Mouse (Mus musculus): ENCODE results near the gene Tpx2. TPM values are rescaled to one million over a fixed set of nuclear protein-coding genes. Genes with fewer than 3 reads are reported as not detected.

The Tpx2 gene
- total RNA-seq, 2 experiments from 2014 or later, result 2.6 to 3.0 TPM

DNA sequence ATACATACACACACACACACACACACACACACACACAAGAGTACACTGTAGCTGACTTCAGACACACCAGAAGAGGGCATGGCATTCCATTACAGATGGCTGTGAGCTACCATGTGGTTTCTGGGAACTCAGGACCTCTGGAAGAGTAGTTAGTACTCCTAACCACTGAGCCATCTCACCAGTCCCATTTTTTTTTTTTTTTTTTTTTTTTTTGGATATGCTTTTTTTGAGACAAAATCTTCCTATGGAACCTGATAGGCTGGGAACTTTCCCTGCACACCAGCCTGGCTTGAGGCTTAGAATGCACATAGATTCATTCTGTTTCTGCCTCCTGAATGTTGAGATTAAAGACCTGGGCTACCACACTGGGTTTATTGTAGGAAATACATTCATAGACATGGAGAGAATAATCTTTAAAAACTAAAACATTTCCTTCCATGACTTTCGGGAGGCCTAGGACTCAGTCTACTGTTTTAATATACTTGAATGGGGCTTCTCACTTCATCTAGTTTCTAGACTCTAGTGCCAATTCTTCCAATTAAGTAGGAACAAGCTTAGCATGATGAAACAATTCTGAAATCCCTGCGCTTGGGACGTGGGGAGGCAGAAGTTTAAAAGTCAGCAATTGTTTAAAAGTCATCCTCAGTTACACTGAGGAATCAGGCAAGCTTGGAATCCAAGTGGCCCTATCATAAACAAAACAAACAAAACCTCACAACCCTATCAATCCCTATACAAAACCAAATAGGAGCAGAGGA is 528 bp upstream of the Tpx2 start:
- no peak for DNase-seq (ENCODE audit: low spot score in 2 of 2)

GRCm38 (mm10) chr2:152848466-152848865 is 702 bp downstream of the Tpx2 start:
- intact Hi-C loops (cut with DNase I), result no loop called here
- no peak for DNase-seq (ENCODE audit: low spot score in 2 of 2)

More for the DNA sequence above, 528 bp upstream of the Tpx2 start:
- intact Hi-C loops (cut with DNase I), result no loop called here

GRCm38 (mm10) chr2:152859501-152859900 is 11.7 kb downstream of the Tpx2 start:
- no peak for DNase-seq (ENCODE audit: low spot score in 2 of 2)
- intact Hi-C loops (cut with DNase I), result no loop called here

- intact Hi-C loops (cut with DNase I), result no loop called here
Observed at GRCm38 (mm10) chr2:152861891-152862290, 14.1 kb downstream of the Tpx2 start.

GRCm38 (mm10) chr2:152862638-152863037 is 14.9 kb downstream of the Tpx2 start:
- DNase-seq (ENCODE audit: low spot score in 2 of 2), result no peak
- intact Hi-C loops (cut with DNase I), result no loop called here

More at GRCm38 (mm10) chr2:152861891-152862290, 14.1 kb downstream of the Tpx2 start:
- no peak for DNase-seq (ENCODE audit: low spot score in 2 of 2)

GRCm38 (mm10) chr2:152863346-152863745 is 15.6 kb downstream of the Tpx2 start:
- no peak for DNase-seq (ENCODE audit: low spot score in 2 of 2)
- intact Hi-C loops (cut with DNase I), result no loop called here

- intact Hi-C loops (cut with DNase I), result no loop called here
- DNase-seq (ENCODE audit: low spot score in 2 of 2), result no peak
Observed at GRCm38 (mm10) chr2:152878239-152878638, 30.5 kb downstream of the Tpx2 start.

- no peak for DNase-seq (ENCODE audit: low spot score in 2 of 2)
- intact Hi-C loops (cut with DNase I), result no loop called here
Observed at GRCm38 (mm10) chr2:152880898-152881297, 33.1 kb downstream of the Tpx2 start.

DNA sequence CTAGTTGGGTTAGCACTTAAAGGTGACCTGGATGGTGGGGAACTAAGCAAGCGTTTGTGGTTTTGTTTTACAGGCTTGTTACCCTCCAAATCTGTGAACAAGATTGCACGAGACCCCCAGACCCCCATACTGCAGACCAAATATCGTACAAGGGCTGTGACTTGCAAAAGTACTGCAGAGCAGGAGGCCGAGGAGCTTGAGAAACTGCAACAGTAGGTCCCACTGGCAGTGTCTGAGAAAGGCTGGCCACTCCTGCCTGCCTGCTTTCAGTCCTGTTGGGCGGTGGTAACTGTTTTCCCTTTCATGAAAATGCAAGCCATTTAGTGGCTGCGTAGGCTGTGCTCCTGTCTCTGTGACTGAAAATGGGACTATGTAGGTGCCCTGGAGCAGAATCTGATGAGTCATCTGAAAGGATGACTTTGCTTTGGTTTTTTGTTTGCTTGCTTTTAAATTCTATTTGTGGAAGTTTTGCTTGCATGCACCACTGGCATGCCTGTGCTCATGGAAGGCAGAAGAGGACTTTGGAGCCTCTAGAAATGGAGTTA is 36.4 kb downstream of the Tpx2 start:
- intact Hi-C loops (cut with DNase I), result no loop called here
- DNase-seq (ENCODE audit: low spot score in 2 of 2), result peak; percentile 51 to 52

DNA sequence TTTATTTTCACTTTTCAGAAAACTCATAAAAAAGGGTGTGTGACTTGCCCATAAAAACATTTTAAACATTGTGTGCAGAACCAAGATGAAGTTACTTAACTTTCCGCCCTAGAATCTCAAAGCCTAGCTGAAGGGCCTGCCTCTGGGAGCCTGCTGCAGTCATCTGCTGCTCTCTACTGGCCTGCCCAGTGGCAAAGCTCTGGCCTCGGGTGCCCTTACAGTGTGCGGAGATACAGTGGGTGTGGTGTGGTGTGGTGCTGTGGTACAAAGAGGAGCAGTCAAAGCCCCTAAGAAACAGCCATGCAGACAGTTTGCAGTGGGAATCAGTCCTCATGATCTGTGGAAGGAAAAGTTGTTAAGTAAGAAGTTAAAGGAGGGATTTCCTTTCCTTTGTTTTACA is 39.5 kb downstream of the Tpx2 start:
- no peak for DNase-seq (ENCODE audit: low spot score in 2 of 2)
- intact Hi-C loops (cut with DNase I), result no loop called here

GRCm38 (mm10) chr2:152888774-152889173 is 41.0 kb downstream of the Tpx2 start:
- intact Hi-C loops (cut with DNase I), result no loop called here
- no peak for DNase-seq (ENCODE audit: low spot score in 2 of 2)

DNA sequence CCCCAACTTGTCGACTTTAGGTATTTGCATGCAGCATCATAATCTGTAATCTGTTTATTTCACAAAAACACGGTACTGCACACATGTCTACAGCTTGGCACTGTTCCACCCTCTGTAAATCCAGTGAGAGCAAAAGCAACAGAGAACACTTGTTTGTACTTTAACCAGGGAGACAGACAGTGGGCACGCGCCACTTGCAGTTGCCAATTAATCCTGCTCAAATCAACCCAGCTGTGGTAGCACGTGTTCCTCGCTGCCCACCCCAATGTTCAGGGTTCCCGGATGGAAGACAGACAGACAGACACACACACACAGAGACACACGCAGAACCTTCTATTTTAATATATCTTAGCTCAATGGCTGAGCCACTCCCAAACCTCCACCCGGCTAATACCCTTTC is 48.1 kb downstream of the Tpx2 start:
- intact Hi-C loops (cut with DNase I), result no loop called here
- DNase-seq (ENCODE audit: low spot score in 2 of 2), result no peak

DNA sequence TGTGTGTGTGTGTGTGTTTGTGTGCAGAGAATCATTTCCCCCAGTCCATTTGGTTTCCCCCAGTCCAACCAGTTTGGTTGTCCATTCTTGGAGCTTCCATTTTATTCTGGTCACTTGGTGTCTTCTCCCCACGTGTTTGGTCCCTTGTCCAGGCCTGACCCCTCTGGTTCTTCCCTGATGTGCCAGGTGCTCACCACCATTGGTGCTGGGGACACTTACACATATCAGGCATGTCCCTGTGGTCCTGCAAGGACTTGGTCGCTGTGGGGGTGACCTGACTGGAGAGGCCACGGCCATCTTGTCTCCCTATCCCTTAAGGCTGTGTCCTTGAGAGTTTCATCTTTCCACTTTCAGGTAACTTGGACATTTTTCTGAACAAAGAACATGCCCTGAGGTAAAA is 49.2 kb downstream of the Tpx2 start:
- DNase-seq (ENCODE audit: low spot score in 2 of 2), result no peak
- intact Hi-C loops (cut with DNase I), result no loop called here

DNA sequence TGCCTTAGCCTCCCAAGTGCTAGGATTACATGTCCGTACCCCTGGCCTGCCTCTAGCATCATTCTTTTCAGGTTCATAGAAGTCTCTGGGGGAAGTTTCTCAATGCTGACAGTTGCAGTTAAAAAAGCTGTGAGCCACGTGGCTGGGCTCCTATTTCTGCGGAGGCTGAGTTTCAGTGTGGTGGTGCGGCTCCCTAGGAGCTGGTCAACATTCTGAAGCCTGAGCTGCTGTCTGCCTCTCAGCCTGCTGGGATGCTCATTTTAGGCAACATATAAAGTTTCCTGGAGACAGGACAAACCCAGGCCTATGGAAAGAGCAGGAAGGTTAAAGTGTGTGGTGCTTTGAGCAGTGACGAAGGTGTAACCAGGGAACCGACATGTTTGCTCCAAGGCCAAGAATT is 51.2 kb downstream of the Tpx2 start:
- DNase-seq (ENCODE audit: low spot score in 2 of 2), result no peak
- intact Hi-C loops (cut with DNase I), result no loop called here

DNA sequence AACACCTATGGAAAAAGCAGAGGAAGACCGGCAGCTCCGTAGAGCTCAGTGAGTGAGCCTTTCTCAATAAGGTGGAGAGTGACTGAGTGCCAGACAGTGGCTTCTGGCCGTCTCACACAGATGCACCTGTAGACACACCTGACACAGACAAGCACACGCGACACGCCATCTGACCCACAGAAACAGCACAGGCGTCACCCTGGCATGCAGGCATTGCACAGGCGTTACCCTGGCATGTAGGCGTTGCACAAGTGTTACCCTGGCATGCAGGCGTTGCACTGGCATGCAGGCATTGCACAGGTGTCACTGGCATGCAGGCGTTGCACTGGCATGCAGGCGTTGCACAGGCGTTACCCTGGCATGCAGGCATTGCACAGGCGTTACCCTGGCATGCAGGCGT is 53.5 kb downstream of the Tpx2 start:
- no peak for DNase-seq (ENCODE audit: low spot score in 2 of 2)
- intact Hi-C loops (cut with DNase I), result no loop called here

DNA sequence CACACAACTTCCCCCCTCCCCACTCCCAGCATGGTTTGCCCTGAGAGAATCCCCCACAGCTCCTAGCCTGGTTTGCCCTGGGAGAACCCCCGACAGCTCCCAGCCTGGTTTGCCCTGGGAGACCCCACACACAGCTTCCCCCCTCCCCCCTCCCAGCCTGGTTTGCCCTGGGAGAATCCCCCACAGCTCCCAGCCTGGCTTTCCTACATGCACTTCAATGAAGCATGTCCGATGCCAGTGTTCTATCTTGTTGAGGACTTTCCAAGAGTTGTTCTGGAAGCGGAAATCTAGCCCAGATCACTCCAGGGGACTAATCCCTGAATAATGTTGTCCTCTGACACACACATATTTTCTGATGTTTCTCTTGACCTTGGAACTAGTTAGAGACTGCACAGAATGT is 54.9 kb downstream of the Tpx2 start:
- intact Hi-C loops (cut with DNase I), result no loop called here
- DNase-seq (ENCODE audit: low spot score in 2 of 2), result no peak

GRCm38 (mm10) chr2:152903586-152903985 is 55.8 kb downstream of the Tpx2 start:
- intact Hi-C loops (cut with DNase I), result no loop called here
- no peak for DNase-seq (ENCODE audit: low spot score in 2 of 2)

DNA sequence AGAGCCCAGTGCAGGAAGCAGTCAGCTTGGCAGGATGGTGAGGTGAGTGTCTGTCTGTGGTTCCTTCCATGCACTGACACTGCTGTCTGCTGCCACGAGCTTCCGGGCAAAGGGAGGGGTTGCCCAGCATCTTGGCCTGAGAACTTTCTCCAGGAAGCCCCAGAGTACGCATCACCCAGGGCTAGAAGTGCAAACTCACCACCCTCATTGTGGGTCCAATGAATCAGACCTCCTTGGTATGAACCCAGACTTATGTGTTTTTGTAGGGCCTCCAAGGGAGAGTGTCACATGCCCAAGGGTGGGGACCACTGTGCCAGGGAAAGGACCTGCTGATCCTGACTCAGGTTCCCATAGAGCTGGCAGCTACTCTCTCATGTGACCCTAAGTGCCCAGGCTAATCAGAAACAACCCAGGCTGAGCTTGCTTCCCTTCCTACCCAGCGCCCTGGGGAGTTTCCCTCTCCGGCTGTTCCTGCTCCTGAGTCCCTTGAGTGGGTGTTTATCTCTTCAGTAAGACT is 56.4 kb downstream of the Tpx2 start:
- intact Hi-C loops (cut with DNase I), result no loop called here
- no peak for DNase-seq (ENCODE audit: low spot score in 2 of 2)

DNA sequence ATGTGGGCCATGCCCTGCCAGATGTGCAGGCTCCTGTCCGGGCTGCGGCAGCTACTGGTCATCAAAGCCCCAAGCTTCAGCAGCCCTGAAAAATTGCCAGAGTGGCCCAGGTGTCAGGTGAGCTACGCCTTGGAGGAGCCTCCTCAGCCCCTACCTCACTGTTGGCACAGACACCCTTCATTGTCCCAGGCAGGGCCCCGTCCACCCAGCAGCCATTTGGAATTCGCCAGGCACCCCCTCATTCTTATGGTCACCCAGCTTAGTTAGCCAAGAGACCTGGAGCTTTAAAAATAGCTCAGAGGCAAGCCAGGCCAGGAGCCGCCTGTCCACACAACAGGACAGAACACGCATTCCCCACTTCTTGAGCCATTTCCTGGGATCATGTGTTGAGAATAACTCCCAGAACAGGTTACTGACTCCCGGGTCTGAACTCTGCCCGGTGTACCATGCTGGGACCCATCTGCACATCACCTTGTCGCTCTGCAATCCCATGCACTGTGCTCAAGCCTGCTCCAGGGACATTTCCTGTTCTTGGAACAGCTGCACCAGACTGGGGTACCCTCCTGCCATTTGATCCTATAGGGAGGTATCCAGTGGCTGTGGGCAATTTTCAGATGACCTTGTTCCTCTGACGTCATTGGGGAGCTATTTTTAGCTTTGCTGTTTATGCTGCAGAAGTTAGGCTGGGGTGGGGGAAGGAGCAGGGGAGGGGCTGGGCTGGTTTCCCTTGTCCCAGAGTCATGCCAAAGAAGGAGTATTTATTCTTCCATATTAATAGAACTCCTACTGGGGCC is 57.5 kb downstream of the Tpx2 start:
- no peak for DNase-seq (ENCODE audit: low spot score in 2 of 2)
- intact Hi-C loops (cut with DNase I), result no loop called here

GRCm38 (mm10) chr2:152906274-152907037 is 58.7 kb downstream of the Tpx2 start:
- intact Hi-C loops (cut with DNase I), result no loop called here
- DNase-seq (ENCODE audit: low spot score in 2 of 2), result no peak

All from left cerebral cortex, postnatal 14 days (tissue).